Mouse (Mus musculus): ENCODE results near the gene Clrn1. TPM values are rescaled to one million over a fixed set of nuclear protein-coding genes. Genes with fewer than 3 reads are reported as not detected.

Gene Clrn1
- polyA plus RNA-seq, 1 experiment from 2014 or later: not detected

DNA sequence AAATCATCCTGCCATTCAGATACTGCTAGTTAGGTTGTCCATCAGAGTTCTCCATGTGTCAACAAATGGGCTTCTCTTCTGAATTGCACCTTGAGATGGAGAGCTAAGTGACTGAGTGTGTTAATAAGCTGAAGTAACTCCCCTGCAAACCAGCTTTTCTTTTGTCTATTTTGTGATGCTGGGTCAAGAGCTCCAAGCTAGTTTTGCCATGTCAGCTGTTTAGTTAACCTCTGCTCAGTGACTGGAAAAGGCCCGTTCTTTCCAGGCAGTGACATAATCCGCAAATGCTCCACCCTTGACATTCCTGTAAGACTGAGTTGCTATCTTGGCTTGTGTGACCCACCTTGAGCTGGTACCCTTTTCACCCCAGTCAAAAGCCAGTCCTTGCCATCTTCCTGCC lies 22.2 kb downstream of the Clrn1 start:
- Histone ChIP-seq H3K9me3 (replicated peaks; ENCODE audit: control insufficient read depth, low read length) (no peaks in the 10 kb centered on the region), H3K4me1 (ENCODE audit: control insufficient read depth, low read depth, low read length) (no peaks in the 10 kb centered on the region), H3K4me2 (ENCODE audit: low read depth, low read length) (no peak overlapping the region), H3K27me3 (ENCODE audit: control insufficient read depth, insufficient read depth, low read depth, low read length) (no peaks in the 10 kb centered on the region), H3K36me3 (ENCODE audit: control insufficient read depth, insufficient read depth) (no peaks in the 10 kb centered on the region), H3K4me3 (ENCODE audit: low read depth, low read length) (no peak overlapping the region), H3K27ac (ENCODE audit: low read length) (no peak overlapping the region), H3K9ac (ENCODE audit: low read depth, low read length) (no peak overlapping the region)
- WGBS (ENCODE audit: insufficient replicate concordance): 53% methylated on average over 2 of the region's 2 CpGs
- no peak for ATAC-seq (ENCODE audit: low read depth)

GRCm38 (mm10) chr3:58843415-58843814 lies 41.7 kb downstream of the Clrn1 start:
- no peak overlapping the region for H3K4me3 ChIP-seq (ENCODE audit: low read depth, low read length)
- ATAC-seq (ENCODE audit: low read depth): no peak
- no peak overlapping the region for H3K27ac ChIP-seq (ENCODE audit: low read length)
- no peak overlapping the region for H3K9ac ChIP-seq (ENCODE audit: low read depth, low read length)
- H3K9me3 ChIP-seq (replicated peaks; ENCODE audit: control insufficient read depth, low read length): no peaks in the 10 kb centered on the region
- H3K27me3 ChIP-seq (ENCODE audit: control insufficient read depth, insufficient read depth, low read depth, low read length): no peaks in the 10 kb centered on the region
- WGBS (ENCODE audit: insufficient replicate concordance): 23% methylated on average over 1 of the region's 1 CpGs
- no peak overlapping the region for H3K4me2 ChIP-seq (ENCODE audit: low read depth, low read length)
- H3K36me3 ChIP-seq (ENCODE audit: control insufficient read depth, insufficient read depth): no peaks in the 10 kb centered on the region
- H3K4me1 ChIP-seq (ENCODE audit: control insufficient read depth, low read depth, low read length): no peaks in the 10 kb centered on the region

GRCm38 (mm10) chr3:58833442-58834160 lies 51.5 kb downstream of the Clrn1 start:
- no peaks in the 10 kb centered on the region for H3K4me1 ChIP-seq (ENCODE audit: control insufficient read depth, low read depth, low read length)
- no peaks in the 10 kb centered on the region for H3K9me3 ChIP-seq (replicated peaks; ENCODE audit: control insufficient read depth, low read length)
- no peak for ATAC-seq (ENCODE audit: low read depth)
- no peak overlapping the region for H3K27ac ChIP-seq (ENCODE audit: low read length)
- H3K4me3 ChIP-seq (ENCODE audit: low read depth, low read length): no peak overlapping the region
- H3K36me3 ChIP-seq (ENCODE audit: control insufficient read depth, insufficient read depth): no peaks in the 10 kb centered on the region
- no peaks in the 10 kb centered on the region for H3K27me3 ChIP-seq (ENCODE audit: control insufficient read depth, insufficient read depth, low read depth, low read length)
- H3K4me2 ChIP-seq (ENCODE audit: low read depth, low read length): no peak overlapping the region
- no peak overlapping the region for H3K9ac ChIP-seq (ENCODE audit: low read depth, low read length)
- WGBS (ENCODE audit: insufficient replicate concordance): 53% methylated on average over 5 of the region's 5 CpGs

GRCm38 (mm10) chr3:58832888-58833287 lies 52.3 kb downstream of the Clrn1 start:
- no peak for ATAC-seq (ENCODE audit: low read depth)
- WGBS (ENCODE audit: insufficient replicate concordance): 55% methylated on average over 2 of the region's 2 CpGs
- Histone ChIP-seq H3K4me1 (ENCODE audit: control insufficient read depth, low read depth, low read length) (no peaks in the 10 kb centered on the region), H3K9ac (ENCODE audit: low read depth, low read length) (no peak overlapping the region), H3K27ac (ENCODE audit: low read length) (no peak overlapping the region), H3K36me3 (ENCODE audit: control insufficient read depth, insufficient read depth) (no peaks in the 10 kb centered on the region), H3K4me2 (ENCODE audit: low read depth, low read length) (no peak overlapping the region), H3K4me3 (ENCODE audit: low read depth, low read length) (no peak overlapping the region), H3K9me3 (replicated peaks; ENCODE audit: control insufficient read depth, low read length) (no peaks in the 10 kb centered on the region), H3K27me3 (ENCODE audit: control insufficient read depth, insufficient read depth, low read depth, low read length) (no peaks in the 10 kb centered on the region)

- H3K36me3 ChIP-seq (ENCODE audit: control insufficient read depth, insufficient read depth): no peaks in the 10 kb centered on the region
- no peaks in the 10 kb centered on the region for H3K27me3 ChIP-seq (ENCODE audit: control insufficient read depth, insufficient read depth, low read depth, low read length)
- H3K4me1 ChIP-seq (ENCODE audit: control insufficient read depth, low read depth, low read length): no peaks in the 10 kb centered on the region
- no peak overlapping the region for H3K4me2 ChIP-seq (ENCODE audit: low read depth, low read length)
- no peak overlapping the region for H3K9ac ChIP-seq (ENCODE audit: low read depth, low read length)
- no peak for ATAC-seq (ENCODE audit: low read depth)
- no peak overlapping the region for H3K4me3 ChIP-seq (ENCODE audit: low read depth, low read length)
- H3K9me3 ChIP-seq (replicated peaks; ENCODE audit: control insufficient read depth, low read length): no peaks in the 10 kb centered on the region
- WGBS (ENCODE audit: insufficient replicate concordance): 62% methylated on average over 5 of the region's 5 CpGs
- no peak overlapping the region for H3K27ac ChIP-seq (ENCODE audit: low read length)
These were observed 53.6 kb downstream of the Clrn1 start for GRCm38 (mm10) chr3:58831586-58831985.

DNA sequence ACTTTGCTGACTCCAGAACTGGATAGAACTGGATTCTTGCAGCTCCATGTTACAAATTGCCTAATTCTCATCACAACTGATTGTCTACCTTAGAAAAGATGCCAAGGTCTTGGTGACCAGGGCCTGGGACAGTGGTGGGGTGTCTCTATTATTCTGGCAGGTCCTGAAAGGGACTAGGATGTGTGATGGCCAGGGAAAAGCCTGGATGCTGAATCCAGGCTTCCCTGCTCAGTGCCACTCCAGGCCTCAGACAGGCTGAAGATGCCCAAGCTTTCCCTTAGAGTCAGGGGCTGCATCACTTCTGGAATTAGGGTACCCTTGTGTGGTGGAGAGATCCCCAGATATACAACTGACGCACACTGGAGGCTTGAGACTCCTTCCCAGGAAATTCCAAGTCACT lies 55.2 kb downstream of the Clrn1 start:
- WGBS (ENCODE audit: insufficient replicate concordance): 50% methylated on average over 1 of the region's 1 CpGs
- no peaks in the 10 kb centered on the region for H3K27me3 ChIP-seq (ENCODE audit: control insufficient read depth, insufficient read depth, low read depth, low read length)
- no peak overlapping the region for H3K9ac ChIP-seq (ENCODE audit: low read depth, low read length)
- no peak overlapping the region for H3K4me2 ChIP-seq (ENCODE audit: low read depth, low read length)
- no peak overlapping the region for H3K27ac ChIP-seq (ENCODE audit: low read length)
- no peaks in the 10 kb centered on the region for H3K9me3 ChIP-seq (replicated peaks; ENCODE audit: control insufficient read depth, low read length)
- H3K4me3 ChIP-seq (ENCODE audit: low read depth, low read length): no peak overlapping the region
- no peaks in the 10 kb centered on the region for H3K36me3 ChIP-seq (ENCODE audit: control insufficient read depth, insufficient read depth)
- H3K4me1 ChIP-seq (ENCODE audit: control insufficient read depth, low read depth, low read length): no peaks in the 10 kb centered on the region
- ATAC-seq (ENCODE audit: low read depth): no peak

DNA sequence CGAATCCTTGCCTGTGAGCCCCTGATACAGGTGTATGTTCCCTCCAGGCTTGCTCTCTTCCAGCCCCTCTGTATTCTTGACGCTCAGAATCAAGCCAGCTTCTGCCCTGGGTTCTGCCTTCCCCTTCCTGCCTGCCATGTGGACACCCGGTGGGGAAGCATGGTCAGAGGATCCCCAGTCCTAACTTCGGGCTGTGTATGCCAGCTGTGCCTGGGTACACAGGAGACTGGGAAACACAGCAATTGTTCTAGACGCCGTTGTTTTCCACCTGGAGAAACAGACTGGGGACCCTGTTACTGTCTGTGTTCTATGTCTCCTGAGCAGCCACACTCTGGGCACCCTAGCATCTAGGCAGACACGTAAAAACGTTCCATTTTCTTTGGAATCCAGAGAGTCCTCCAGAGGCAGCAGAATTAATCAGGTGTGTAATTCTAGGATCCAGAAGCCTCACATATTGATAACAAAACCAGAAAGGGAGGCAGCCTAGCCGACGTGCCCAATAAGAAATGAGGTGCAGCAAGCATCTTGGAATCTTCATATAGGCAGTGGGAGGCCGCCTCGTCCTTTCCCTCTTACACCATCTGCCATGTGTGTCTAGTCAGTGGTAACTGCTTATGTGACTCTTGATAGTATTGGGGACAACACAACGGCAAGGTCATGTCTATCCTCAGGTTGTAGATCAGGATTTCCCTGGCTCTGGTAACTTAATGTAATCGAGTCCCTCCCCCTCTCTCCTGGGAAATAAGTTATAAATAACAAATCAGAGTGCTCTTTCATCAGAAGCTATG lies 56.6 kb downstream of the Clrn1 start:
- no peak overlapping the region for H3K4me3 ChIP-seq (ENCODE audit: low read depth, low read length)
- 62% methylated on average over 14 of the region's 14 CpGs for WGBS (ENCODE audit: insufficient replicate concordance)
- no peak overlapping the region for H3K4me2 ChIP-seq (ENCODE audit: low read depth, low read length)
- no peak overlapping the region for H3K27ac ChIP-seq (ENCODE audit: low read length)
- no peaks in the 10 kb centered on the region for H3K9me3 ChIP-seq (replicated peaks; ENCODE audit: control insufficient read depth, low read length)
- no peaks in the 10 kb centered on the region for H3K27me3 ChIP-seq (ENCODE audit: control insufficient read depth, insufficient read depth, low read depth, low read length)
- ATAC-seq (ENCODE audit: low read depth): no peak
- H3K36me3 ChIP-seq (ENCODE audit: control insufficient read depth, insufficient read depth): no peaks in the 10 kb centered on the region
- H3K9ac ChIP-seq (ENCODE audit: low read depth, low read length): no peak overlapping the region
- no peaks in the 10 kb centered on the region for H3K4me1 ChIP-seq (ENCODE audit: control insufficient read depth, low read depth, low read length)

GRCm38 (mm10) chr3:58826266-58826665 lies 58.9 kb downstream of the Clrn1 start:
- H3K4me2 ChIP-seq (ENCODE audit: low read depth, low read length): no peak overlapping the region
- H3K27me3 ChIP-seq (ENCODE audit: control insufficient read depth, insufficient read depth, low read depth, low read length): no peaks in the 10 kb centered on the region
- H3K4me3 ChIP-seq (ENCODE audit: low read depth, low read length): no peak overlapping the region
- no peaks in the 10 kb centered on the region for H3K36me3 ChIP-seq (ENCODE audit: control insufficient read depth, insufficient read depth)
- 49% methylated on average over 4 of the region's 4 CpGs for WGBS (ENCODE audit: insufficient replicate concordance)
- no peaks in the 10 kb centered on the region for H3K9me3 ChIP-seq (replicated peaks; ENCODE audit: control insufficient read depth, low read length)
- H3K27ac ChIP-seq (ENCODE audit: low read length): no peak overlapping the region
- ATAC-seq (ENCODE audit: low read depth): no peak
- H3K9ac ChIP-seq (ENCODE audit: low read depth, low read length): no peak overlapping the region
- H3K4me1 ChIP-seq (ENCODE audit: control insufficient read depth, low read depth, low read length): no peaks in the 10 kb centered on the region

DNA sequence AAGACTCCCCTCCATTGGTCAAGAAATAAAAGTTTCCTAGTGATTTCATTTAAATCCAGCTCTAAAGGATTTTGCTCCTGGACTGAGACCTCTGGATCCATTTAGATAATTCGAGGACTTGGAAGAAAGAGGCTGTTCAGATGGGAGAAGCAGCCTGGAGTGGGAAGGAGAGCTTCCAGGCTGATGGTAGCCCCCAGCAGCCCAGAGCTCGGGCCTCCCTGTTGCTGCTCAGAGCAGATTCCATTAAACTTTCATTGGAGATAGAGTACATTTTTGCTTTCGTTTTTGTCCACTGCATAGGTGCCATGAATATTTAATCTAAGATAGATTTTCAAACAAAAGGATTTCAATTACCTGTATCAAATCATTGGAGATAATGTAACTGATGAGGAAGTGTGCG lies 62.9 kb downstream of the Clrn1 start, which contains the start of gene Mindy4b-ps:
TSS of gene Mindy4b-ps (minus strand) at position 101 of the 400 bp plus-strand sequence.
- Histone ChIP-seq H3K4me3 (ENCODE audit: low read depth, low read length) (no peak within 1 kb of the TSS), H3K27me3 (ENCODE audit: control insufficient read depth, insufficient read depth, low read depth, low read length) (no peaks in the 10 kb centered on the region), H3K27ac (ENCODE audit: low read length) (no peak within 1 kb of the TSS), H3K36me3 (ENCODE audit: control insufficient read depth, insufficient read depth) (no peaks in the 10 kb centered on the region), H3K4me1 (ENCODE audit: control insufficient read depth, low read depth, low read length) (no peaks in the 10 kb centered on the region), H3K9me3 (replicated peaks; ENCODE audit: control insufficient read depth, low read length) (no peaks in the 10 kb centered on the region), H3K9ac (ENCODE audit: low read depth, low read length) (no peak within 1 kb of the TSS), H3K4me2 (ENCODE audit: low read depth, low read length) (no peak within 1 kb of the TSS)
- WGBS (ENCODE audit: insufficient replicate concordance): 54% methylated on average over 4 of the region's 4 CpGs
- no peak for ATAC-seq (ENCODE audit: low read depth)
